Mouse (Mus musculus): ENCODE results near the gene Ctbp2. TPM values are rescaled to one million over a fixed set of nuclear protein-coding genes. Genes with fewer than 3 reads are reported as not detected.

Gene Ctbp2
- 10 to 100 TPM; 30.1 to 30.6 TPM for total RNA-seq (2021)
- long read RNA-seq, experiment 1, partial matches to known transcripts = 3 of 12 reads
- long read RNA-seq, experiment 1, other reads (novel, unspliced or antisense) = 6 of 12 reads
- long read RNA-seq, experiment 2, transcript Ctbp2-201 (11 exons, 2,321 nt) = major isoform, 7 of 14 reads
- long read RNA-seq, experiment 2, partial matches to known transcripts = 1 of 14 reads
- long read RNA-seq, experiment 2, other reads (novel, unspliced or antisense) = 5 of 14 reads

DNA sequence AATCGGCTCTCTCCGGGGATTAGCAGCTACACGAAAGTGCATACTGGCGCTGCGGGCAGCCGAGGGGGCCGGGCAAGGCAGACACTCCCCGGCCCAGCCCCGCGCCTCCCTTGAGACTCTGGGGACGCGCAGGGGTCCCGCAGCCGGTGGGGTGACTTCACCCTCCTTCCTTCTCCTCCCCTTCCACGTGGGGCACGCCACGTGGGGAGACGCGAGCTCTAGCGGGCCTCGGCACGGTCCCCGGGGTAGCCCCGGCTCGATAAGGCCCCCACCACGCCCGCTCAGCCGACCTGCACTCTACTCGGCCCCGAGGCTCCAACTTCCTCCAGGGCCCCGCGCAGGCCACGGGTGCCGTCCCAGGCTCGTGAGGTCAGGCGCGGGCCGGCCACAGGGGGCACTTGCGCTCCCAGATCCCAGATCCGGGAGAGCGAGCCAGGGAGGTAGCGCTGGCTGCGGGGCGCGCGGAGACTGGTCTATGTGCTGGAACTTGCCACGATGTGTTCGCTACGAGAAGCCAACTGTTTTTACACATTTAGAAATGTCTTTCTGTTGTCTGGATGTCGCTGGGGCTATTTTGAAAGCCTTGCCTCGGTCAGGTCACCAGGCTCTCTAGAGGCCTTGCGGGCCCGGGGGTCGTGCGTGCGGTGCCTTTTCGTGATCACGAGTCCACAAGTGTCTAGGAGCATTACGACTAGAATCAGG, at the start of gene Ctbp2:
Ctbp2 (minus strand) TSS at position 356 of the 702 bp plus-strand sequence.
- intact Hi-C loops (cut with DNase I) = loop anchor here (2.0 to 5.0 kb wide), 2 partner anchors 312 to 513 kb away; partner anchors contain the start of genes Edrf1 and Fam53b
- DNase-seq (ENCODE audit: extremely low spot score in 1 of 2, low spot score in 2 of 2) = peak; percentile 54 to 56
- Histone ChIP-seq H3K4me3 (peak within 1 kb of the TSS; percentile 90), H3K27ac (peak within 1 kb of the TSS; percentile 88)
- peak; percentile 54 for TF ChIP-seq CTCF (IDR thresholded peaks at IDR 0.05)

GRCm38 (mm10) chr7:133171403-133172032, 47.4 kb upstream of the Ctbp2 start:
- no peak overlapping the region for H3K4me3 ChIP-seq
- H3K27ac ChIP-seq = no peak overlapping the region
- DNase-seq (ENCODE audit: extremely low spot score in 1 of 2, low spot score in 2 of 2) = no peak
- intact Hi-C loops (cut with DNase I) = no loop called here
- TF ChIP-seq CTCF (IDR thresholded peaks at IDR 0.05) = no peak

GRCm38 (mm10) chr7:133168928-133169327, 44.8 kb upstream of the Ctbp2 start:
- intact Hi-C loops (cut with DNase I) = no loop called here
- DNase-seq (ENCODE audit: extremely low spot score in 1 of 2, low spot score in 2 of 2) = no peak
- Histone ChIP-seq H3K27ac (no peak overlapping the region), H3K4me3 (no peak overlapping the region)
- no peak for TF ChIP-seq CTCF (IDR thresholded peaks at IDR 0.05)

GRCm38 (mm10) chr7:133167903-133168302, 43.7 kb upstream of the Ctbp2 start:
- TF ChIP-seq CTCF (IDR thresholded peaks at IDR 0.05) = no peak
- intact Hi-C loops (cut with DNase I) = no loop called here
- Histone ChIP-seq H3K27ac (no peak overlapping the region), H3K4me3 (no peak overlapping the region)
- DNase-seq (ENCODE audit: extremely low spot score in 1 of 2, low spot score in 2 of 2) = no peak

DNA sequence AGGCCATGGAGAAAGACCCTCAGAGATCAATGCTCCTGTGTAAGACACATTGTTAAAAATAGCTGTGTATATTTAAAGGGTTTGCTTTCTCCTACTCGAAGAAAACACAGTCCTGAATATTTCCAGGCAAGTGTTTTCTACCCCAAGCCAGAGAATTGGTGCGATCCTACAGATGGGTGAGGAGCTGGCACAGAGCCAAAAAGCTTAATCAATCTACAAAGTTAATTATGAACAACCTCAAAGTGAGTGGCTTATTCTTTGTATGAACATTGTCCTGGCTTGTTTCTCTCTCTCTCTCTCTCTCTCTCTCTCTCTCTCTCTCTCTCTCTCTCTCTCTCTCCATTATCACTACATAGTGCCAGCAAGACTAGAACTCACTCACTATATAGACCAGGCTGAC, 40.6 kb upstream of the Ctbp2 start:
- TF ChIP-seq CTCF (IDR thresholded peaks at IDR 0.05) = no peak
- intact Hi-C loops (cut with DNase I) = no loop called here
- DNase-seq (ENCODE audit: extremely low spot score in 1 of 2, low spot score in 2 of 2) = no peak
- no peak overlapping the region for H3K27ac ChIP-seq
- H3K4me3 ChIP-seq = no peak overlapping the region

GRCm38 (mm10) chr7:133163011-133163410, 38.9 kb upstream of the Ctbp2 start:
- DNase-seq (ENCODE audit: extremely low spot score in 1 of 2, low spot score in 2 of 2) = no peak
- no peak overlapping the region for H3K27ac ChIP-seq
- no peak overlapping the region for H3K4me3 ChIP-seq
- intact Hi-C loops (cut with DNase I) = no loop called here
- TF ChIP-seq CTCF (IDR thresholded peaks at IDR 0.05) = no peak

DNA sequence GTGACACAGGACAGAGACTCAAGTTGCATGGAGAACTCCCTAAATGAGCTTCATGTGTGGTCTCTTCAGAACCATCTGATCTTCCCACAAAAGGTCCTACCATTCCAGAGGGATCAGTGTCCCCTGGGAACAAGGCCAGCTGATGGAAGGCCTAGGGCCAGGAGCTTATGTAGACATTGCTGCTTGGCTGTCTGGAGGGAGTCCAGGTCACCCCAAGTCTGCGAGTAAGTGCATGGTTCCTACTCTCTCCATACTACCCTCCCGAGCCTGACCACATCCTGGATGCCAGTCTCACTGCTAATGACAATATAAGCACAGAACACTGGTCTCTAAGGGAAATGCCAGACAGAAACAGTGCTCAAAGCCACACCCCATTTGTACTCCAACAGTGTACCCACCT, 38.0 kb upstream of the Ctbp2 start:
- intact Hi-C loops (cut with DNase I) = no loop called here
- no peak overlapping the region for H3K27ac ChIP-seq
- TF ChIP-seq CTCF (IDR thresholded peaks at IDR 0.05) = no peak
- DNase-seq (ENCODE audit: extremely low spot score in 1 of 2, low spot score in 2 of 2) = no peak
- H3K4me3 ChIP-seq = no peak overlapping the region

DNA sequence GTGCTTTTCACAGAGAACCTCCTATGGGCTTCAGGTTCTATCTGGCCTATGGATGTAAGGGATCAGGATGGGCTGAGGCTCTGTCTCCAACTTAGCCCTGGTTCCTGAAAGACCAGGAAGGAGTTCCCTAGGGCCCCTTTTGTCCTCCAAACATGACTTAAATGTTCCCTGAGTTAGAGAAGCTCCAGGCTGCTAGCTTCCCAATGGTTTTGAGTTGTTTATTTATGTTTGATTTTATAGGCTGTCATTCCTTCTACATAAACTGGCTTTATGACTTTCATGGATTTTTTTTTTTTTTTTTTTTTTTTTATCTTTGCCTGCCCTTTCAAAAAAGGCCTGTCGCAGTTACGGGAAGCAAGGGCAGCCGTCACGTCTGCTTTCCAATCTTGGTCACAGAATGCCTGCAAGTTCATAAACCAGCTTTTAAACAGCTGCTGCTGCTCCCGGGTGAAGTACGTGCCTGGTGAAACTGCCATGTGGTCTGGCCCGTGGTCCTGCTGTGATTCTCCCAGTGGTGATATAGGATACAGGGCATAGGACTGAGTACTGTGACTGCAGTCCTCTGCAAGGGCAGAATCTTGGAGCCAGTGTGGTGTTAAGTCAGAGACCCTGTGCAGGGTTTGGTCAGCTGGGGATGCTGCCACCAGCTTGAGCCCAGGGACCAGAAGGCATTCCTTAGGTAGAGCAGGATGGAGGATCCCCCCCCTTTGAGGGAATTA, 37.4 kb upstream of the Ctbp2 start:
- intact Hi-C loops (cut with DNase I) = no loop called here
- DNase-seq (ENCODE audit: extremely low spot score in 1 of 2, low spot score in 2 of 2) = no peak
- TF ChIP-seq CTCF (IDR thresholded peaks at IDR 0.05) = no peak
- Histone ChIP-seq H3K4me3 (no peak overlapping the region), H3K27ac (no peak overlapping the region)

GRCm38 (mm10) chr7:133159519-133159918, 35.4 kb upstream of the Ctbp2 start:
- intact Hi-C loops (cut with DNase I) = no loop called here
- TF ChIP-seq CTCF (IDR thresholded peaks at IDR 0.05) = no peak
- DNase-seq (ENCODE audit: extremely low spot score in 1 of 2, low spot score in 2 of 2) = no peak
- Histone ChIP-seq H3K27ac (no peak overlapping the region), H3K4me3 (no peak overlapping the region)

DNA sequence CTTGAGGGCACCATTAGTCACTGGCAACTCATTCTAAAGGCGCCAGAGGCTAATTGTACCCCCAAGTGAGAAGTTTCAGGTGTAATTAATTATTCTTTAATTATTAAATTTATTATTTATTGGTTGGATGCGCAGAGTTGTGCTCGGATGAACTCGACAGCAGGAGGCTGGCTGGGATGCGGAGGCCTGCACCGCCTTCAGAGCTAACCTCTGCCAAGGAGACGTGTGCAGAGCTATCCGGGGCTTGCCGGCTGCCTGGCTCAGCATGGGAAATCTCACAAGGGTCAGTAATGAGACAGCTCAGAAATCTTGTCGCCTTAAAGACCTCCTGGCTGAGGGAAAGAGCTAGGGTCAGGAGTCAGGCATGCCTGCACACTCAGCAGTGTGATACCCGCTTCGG, 31.5 kb upstream of the Ctbp2 start:
- intact Hi-C loops (cut with DNase I) = no loop called here
- Histone ChIP-seq H3K27ac (no peak overlapping the region), H3K4me3 (no peak overlapping the region)
- no peak for DNase-seq (ENCODE audit: extremely low spot score in 1 of 2, low spot score in 2 of 2)
- TF ChIP-seq CTCF (IDR thresholded peaks at IDR 0.05) = no peak

- no peak overlapping the region for H3K4me3 ChIP-seq
- no peak for DNase-seq (ENCODE audit: extremely low spot score in 1 of 2, low spot score in 2 of 2)
- intact Hi-C loops (cut with DNase I) = no loop called here
- H3K27ac ChIP-seq = no peak overlapping the region
- TF ChIP-seq CTCF (IDR thresholded peaks at IDR 0.05) = no peak
Measured at GRCm38 (mm10) chr7:133154846-133155245, 30.7 kb upstream of the Ctbp2 start.
